Mouse (Mus musculus) ovary, postnatal 36 days (tissue): ENCODE data around the gene 4933428G20Rik.

Experiments
- DNase-seq: peaks from one replicate; pipeline ENCODE4 v3.0.0; 2022; ENCODE audit warnings: low spot score, mixed read lengths

Gene 4933428G20Rik

DNA sequence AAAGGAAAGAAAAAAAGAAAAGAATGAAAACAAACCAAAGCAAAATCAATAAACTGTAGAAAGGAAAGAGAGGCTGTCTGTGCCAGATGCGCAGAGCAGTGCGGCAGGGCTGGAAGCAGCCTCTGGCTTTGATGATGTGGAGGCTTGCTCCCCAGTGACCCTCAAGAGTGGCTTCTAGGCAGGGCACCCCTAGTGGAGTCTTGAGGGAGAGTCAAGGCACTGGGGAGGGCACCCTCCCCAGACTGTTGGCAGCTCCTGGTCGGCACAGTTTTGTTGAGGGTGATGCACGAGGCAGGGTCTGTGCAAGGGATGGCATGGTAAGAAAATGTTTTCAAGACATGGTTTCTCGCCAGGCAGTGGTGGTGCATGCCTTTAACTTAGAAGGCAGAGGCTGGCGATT, 37.6 kb downstream of the 4933428G20Rik start:
- DNase-seq: no peak

DNA sequence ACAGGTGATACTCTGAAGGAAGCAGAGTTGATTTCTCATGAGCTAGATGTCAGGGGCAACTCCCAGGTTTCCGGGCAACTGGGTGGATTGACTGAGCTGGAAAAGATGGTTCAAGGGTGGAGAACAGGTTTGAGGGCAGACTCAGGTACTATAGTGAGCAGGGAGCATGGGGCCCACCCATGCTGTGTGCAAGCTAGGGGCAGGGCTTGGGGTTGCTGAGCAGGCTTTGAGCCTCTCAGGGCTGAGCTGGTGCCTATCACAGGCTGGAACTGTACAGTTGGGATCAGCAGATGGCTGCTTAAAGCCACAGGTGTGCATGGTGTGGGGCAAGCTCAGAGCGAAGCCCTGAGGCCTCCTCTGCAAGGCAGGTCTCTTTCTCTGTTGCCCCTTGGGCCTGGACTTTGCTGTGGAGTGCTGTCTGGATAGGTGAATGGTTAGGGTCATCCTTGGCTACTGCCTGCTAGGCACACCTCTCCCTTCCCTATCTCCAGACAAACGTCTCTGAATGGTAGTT, 38.8 kb downstream of the 4933428G20Rik start:
- no peak for DNase-seq

DNA sequence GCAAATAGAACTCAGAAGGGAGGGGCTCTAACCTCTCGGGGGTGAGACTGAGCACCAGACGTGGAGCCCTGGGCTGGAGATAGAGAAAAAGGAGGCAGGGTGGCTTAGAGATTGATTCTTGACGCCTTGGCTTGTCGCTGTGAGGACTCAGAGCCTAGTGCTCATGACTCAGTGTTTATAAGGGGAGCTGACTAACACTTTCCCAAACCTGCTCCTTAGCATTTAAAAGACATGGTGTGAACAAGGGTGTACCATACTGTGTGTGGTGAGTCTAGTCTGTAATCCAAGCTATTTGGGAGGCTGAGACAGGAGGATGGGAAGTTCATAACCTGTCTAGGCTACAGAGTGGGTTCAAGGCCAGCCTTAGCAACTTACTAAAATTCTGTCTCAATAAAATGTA, 43.0 kb downstream of the 4933428G20Rik start:
- DNase-seq: no peak

DNA sequence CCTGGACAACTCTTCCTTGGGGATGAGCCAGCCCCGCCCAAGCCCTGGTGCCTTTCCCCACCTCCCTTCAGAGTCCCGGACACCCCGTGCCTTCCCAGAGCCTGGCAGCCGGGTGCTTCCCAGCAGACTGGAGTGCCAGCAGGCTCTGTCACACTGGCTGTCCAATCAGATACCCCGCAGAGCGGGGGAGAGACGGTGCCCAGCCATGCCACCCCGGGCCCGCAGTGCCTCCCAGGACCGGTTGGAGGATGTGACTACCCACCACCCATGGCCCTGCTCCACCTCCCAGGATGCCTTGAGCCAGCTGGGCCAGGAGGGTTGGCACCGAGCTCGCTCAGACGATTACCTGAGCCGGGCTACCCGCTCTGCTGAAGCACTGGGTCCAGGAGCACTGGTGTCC, 48.5 kb downstream of the 4933428G20Rik start:
- DNase-seq: no peak

DNA sequence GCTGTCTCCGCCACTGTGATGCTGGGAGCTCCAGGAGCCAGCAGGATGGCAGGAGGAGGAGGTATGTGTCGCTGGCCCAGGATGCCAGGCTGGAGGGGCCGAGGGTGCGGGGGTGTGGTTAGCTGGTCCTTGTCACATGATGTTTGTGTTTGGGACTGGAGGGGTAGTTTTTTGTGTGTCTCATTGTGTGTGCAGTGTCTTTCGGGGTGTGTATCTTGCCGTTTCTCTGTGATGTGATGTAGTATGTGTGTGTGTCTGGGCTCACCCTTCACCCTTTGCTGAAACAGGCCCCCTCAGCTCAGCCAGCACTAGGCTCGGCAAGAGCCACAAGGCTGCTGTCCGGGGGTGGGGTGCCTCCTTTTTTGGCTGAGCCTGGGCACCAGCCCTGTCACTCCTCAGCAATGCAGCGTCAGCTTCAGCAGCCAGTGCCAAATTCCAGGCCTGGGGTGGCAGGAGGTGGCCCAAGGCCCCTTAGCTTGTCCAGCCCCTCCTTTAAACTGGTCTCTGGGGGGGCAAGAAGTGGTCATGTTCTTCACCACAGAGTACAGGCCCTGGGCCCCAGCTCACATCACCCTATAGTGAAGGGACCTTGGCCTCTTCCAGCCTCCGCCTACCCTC, 49.7 kb downstream of the 4933428G20Rik start:
- no peak for DNase-seq

DNA sequence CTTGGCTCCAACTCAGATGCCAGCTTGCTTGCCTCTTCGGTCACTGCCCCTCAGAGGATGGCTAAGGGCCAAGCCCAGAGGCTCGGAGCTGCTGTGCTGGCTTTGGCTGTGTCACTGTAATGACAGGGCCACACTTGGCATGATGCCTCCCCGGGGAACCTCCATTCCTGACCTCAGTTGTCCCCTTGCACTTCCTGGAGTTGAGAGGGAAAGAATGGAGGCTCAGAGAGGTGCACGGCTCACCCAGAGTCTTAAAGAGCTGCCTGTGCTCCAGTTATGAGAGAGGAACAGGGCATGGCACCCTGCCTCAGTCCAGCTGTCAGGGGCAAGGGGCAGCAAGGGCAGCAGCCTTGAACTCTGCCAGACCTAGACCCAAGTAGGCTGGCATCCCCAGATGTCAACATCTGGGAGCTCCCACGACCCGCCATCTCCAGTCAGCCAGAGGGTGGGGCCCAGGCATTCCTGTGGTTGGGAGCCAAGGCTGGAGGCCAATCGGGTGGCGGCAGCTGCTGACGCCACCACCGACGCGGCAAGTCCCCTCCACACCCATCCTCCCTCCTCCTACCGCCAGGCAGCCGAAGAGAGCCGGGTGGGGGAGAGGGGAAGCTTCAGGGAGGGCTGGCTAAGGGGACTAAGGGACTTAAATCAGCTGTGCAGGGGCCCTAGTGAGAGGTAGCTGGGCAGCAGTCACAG, 50.4 kb downstream of the 4933428G20Rik start:
- DNase-seq: peak; percentile 75

DNA sequence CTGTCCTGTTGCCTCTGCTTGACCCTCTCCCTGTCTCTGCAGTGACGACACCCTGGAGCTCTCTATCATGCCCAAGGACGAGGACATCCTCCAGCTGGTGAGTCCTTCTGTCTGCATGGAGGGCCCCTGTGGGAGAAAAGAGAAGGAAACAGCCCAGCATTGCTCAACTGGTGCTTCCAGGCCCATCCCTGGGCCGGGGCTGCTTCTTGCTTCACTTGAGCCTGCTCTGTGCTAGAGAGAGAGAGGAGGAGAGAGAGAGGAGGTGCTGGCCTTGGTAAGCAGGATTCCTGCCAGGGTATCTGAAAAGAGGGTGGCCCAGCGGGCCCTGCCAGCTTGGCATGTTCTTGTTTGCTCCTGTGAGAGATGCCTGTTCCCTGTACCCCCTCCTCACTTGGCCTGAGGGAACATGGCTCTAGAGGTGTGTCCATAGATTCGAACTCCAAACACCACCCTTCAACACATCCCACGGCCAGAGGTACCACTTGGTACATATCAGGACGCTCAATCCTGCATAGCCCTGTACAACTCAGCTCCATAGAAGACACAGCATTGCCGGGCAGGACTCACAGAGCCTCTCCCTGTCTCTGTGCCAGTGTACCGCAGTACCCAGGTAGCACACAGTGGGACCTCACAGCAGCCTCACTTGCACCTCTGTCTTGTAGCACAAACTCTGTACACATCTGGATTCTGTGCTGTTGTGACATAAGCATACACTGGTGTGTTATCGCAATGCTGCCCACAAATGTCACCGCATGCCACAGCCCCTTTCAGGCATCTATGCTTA, 51.3 kb downstream of the 4933428G20Rik start:
- peak; percentile 47 for DNase-seq

DNA sequence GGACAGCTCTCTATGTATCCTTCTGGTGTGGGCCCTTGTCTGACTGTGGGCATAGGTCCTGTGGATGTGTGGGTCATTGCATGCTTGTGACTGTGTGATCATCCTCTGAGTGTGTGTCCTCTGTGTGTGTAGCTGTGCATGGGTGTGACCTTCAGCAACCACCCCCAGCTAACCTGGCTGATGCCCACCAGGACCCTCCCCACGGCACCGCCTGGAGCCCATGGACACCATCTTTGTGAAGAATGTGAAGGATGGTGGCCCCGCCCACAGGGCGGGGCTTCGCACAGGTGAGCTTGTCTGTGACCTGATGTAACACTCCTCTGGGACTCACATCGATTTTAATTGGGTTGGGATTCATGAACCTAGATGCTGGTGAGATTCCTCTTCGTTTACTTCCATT, 52.2 kb downstream of the 4933428G20Rik start:
- DNase-seq: no peak

DNA sequence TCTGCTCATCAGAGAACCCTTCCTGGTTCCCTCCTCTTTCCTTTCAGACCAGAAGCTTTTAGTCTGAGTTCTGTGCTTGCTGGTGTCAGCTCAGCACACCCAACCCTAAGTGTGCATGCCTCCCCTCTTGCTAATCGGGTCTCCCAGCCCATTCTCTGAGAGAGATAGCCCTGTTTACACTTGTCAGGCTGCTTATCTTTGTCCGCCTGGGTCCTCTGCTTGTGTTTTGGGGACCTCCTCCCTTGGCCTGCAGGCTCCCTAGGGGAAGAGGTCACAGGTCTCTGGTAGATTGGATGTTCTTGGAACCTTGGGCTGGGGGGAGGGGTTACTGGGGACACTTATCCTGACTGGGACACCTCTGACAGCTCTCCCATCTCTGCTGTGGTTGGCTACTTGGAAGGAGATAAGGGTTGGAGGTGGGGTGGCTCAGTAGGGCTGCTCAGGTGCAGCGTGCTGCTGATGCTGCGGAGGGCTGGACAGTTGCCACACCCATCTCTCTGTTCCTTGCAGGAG, 54.1 kb downstream of the 4933428G20Rik start:
- DNase-seq: no peak

DNA sequence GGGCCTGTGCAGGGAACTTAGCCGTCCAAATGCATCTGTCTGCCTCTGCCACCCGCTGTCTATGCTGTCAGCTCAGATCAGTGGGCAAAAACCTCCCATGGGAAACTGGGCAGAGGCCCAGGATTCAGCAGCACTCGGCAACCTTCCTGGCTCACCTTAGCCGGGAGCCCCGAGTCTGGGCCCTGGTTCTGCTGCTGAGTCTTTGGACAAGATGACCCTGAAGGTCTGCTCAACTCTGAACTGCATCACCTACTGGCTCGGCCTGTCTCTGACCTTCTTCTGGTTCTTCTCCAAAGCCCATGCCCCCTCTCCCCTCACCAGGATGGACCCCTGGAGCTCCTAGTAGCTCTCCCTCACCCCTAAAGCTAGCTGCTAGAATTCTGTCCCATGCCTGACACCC, 54.5 kb downstream of the 4933428G20Rik start:
- no peak for DNase-seq

DNA sequence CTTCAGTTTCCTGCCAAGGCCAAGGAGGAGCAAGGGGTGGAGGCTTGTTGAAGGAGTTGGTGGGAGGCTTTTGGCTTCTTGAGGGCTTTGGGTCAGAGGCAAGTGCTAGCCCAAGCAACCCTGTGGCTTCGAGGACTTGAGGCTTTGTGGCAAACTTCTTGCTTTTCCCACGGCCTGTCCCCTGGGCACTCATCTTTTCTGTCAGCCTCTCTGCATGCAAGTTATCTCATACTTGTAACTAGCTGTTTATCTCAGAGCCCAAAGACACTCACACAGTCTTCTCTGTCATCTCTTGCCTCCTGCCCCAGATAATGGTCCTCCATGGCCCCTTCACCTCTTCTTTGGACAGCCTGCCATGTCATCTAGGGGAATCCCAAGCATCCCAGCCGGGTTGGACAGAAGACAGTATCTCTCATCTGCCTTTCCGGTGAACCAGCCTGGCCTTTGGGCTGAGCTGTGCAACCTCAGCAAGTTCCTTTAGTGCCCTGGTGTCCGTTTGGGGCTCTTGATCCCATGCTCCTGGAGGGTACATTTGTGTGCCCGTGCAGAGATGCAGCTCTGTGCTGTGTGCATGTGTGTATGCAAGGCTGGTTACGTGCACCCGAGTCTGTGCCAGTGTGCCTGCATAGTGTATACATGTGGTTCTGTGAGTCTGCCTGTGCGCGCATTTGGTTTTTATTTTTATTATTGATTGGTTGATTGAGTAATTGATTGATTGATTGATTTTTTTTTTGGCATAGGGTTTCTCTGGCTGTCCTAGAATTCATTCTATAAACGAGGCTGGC, 57.1 kb downstream of the 4933428G20Rik start:
- DNase-seq: no peak

DNA sequence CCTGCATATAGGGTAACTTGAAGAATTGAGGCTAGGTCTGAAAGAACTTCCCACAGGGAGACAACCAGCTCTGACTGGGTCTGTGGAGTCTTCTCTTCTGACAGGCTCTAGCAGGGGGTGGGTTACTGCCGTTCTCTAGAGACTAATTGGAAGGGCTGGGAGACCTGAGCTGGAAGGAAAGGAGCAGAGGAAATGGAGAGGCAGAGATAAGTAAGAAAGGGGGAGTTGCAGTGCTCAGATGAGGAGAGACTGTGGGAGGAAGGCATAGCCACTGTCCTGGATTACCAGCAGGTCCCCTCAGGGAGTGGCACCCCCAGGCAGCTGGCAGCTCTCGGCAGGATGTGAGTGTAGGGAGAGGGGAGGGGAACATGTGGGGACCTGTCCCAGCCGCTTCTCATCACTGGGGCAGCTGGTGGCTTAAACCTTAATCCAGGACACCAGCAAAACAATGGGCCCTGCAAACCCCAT, 58.4 kb downstream of the 4933428G20Rik start:
- DNase-seq: no peak

DNA sequence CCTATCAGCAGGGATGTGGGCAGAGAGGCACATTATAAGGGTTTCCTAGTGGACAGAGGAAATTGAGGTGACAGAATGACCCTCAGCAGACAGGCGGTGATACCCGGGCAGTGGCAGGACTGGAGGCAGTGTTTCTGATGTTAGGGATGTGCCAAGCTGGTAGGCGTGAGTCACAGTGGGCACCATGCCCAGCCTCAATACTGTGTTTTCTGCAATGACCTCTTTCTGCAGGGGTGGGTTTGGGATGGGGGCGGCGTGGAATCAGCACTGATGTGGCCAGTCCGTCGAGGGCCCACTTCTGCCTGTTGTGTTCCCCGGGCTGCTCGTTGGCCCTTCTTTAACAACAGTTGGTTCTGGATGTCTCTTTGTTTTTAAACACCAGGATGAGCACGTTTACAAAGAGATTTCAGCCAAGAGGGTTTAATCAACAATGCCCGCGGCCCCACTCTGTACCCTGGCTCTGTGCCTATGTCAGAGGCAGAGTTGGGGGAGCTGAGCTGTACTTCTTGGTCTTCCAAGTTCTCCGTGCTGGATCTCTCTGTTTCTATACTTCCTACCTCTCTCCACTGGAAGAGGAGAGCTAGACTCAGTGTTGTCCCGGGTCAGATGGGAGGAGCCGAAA, 59.0 kb downstream of the 4933428G20Rik start:
- peak; percentile 59 for DNase-seq
